Mouse (Mus musculus) spleen, adult 2 months (tissue): ENCODE data around the gene Thsd4.

Experiments used
- CTCF ChIP-seq: fragments of 200-500 bp; IDR thresholded peaks from 2 replicates; pipeline ENCODE4 v1.5.1; 2011; ENCODE audit warnings: mild to moderate bottlenecking, inconsistent platforms; ENCODE audit not compliant: insufficient read depth, insufficient read length, insufficient replicate concordance; ENCODE audit errors: extremely low read depth
- POLR2A ChIP-seq: fragments of 200-500 bp; IDR thresholded peaks from 2 replicates; pipeline ENCODE4 v1.6.1; 2011; ENCODE audit warnings: low read depth, low read length, inconsistent platforms

DNA sequence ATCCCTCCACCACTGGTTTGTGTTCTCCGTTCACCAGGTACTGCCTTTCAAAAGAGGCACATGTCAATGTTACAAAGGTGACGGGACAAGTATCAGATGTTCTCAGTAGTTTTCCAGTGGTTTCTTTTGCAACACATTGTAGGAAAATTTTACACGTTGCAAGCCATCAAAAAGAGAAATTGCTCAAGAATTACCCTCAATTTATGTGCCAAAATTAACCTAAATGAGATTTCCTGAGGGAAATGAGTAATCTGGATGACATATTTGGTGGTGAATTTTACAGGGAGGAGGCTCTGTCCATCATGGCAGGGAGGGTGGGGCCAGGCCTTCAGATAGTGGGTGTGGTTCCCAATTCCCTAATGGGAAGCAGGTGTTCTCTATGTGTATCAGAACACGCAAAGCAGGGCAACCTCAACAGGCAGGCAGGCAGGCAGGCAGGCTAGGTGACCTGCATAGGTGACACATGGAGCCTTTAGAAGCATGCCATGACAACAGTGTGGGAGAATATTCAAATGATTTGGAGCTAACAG, 458.6 kb downstream of the Thsd4 start:
- TF ChIP-seq POLR2A, result no peak
- TF ChIP-seq CTCF, result no peak
